Mouse (Mus musculus) frontal cortex, adult (tissue): ENCODE measurements around the gene Rbl2.

Experiments used
- ATAC-seq: cut with Nextera tagmentation; 2 replicates; pipeline ENCODE4 v1.9.2; 2017; ENCODE audit warnings: mild to moderate bottlenecking, moderate library complexity, mixed read lengths; ENCODE audit not compliant: low TSS enrichment

The Rbl2 gene

GRCm38 (mm10) chr8:91170152-91170551, 100.3 kb downstream of the Rbl2 start:
- ATAC-seq, result no peak

- ATAC-seq, result no peak
Measured at GRCm38 (mm10) chr8:91170914-91171313, 101.1 kb downstream of the Rbl2 start.

- ATAC-seq, result no peak
Measured at GRCm38 (mm10) chr8:91171605-91172004, 101.7 kb downstream of the Rbl2 start.
